Mouse (Mus musculus): ENCODE measurements around the gene Gm49336.

The Gm49336 gene

DNA sequence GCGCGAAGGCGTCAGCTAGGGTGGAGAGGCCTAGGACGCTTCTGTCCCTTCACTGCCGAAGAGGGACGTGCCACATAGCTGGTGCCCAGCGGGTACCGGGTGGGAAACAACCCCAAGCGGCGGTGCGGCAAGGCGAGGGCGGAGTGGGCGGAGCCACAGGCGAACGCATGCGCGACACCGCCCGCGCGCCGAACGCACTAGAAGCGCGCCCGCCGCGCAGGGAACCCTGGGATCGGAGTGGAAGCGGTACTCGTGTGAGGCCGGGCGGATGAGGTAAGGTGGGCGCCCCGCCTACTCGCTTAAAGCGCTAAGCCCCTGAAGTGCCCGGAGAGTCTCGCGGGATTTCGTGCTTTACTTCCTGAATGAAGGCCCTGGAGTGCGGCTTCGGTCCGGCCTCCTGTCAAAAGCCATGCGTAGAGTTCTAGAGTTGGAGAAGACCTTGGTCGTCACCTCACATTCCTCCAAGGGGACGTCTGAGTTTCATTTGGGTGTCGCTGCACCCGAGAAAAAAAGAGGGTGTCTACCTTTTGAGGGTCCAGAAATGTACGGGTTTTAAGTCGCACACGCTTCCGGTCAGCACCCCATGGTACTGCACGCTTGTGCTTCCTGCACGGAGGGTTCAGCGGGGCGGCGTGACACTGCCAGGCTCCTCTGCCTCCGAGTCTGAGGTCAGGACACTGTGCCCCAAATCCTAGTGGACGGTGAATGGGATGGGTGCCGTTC, at the start of gene Gm49336, which contains the start of gene Nupl1:
Gene Gm49336 (minus strand): TSS at position 227 of the 723 bp plus-strand sequence.
Gene Nupl1 (minus strand): TSS at position 151 of the 723 bp plus-strand sequence.
- DNase-seq (ENCODE audit: low spot score), result peak; percentile 100

DNA sequence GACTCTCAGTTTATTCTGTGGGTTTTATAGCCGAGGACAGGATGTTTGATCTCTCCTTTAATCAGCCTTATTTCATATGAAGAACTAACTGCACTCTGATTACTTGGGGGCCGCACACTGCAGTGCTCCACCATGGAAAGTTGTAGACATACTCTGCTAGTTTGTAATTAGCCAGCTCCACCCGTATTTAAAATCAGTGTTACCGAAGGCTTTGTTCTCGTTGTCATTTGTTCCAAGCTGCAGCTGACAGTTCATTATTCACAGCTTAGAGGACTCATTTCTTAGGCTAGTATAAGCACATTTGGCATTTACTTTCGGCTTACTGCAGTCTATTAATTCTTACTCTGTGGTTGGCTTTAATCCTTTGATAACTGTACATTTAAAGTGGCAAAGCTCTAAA, 49.7 kb upstream of the Gm49336 start:
- DNase-seq (ENCODE audit: low spot score), result no peak

DNA sequence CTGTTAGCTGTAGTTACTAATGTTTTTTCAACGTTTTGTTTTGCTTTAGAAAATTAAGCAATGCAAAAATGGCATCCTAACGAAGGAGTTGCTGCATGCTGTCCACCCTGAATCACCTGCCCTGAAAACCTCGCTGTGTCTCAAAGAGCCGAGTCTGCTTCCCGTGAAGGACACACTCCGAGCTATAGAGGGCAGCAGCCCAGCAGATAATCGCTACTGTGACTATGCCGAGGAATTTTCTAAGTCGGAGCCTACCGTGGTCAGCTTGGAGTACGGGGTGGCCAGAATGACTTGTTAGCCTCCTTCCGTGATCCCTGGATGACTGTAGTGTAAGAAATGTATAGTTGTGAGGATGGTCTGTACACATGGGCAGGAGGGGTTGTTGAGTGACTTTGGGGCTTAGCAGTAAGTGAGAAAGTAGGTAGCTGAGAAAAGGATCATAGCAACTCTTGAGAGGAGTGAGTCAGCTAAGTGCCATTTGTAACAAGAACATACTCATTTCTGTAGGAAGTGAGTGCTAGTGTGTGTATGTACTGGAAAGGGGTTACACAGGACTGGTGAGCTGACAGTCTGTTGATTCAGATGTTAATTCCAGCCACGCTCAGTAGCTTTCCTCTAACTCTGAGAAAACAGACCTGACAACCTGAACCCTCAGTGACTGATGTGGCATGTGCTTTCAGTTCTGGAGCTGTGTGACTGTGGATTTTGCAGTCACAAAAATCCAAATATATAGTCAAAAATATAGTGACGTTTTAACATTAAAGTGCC, 49.1 kb upstream of the Gm49336 start:
- peak; percentile 26 for DNase-seq (ENCODE audit: low spot score)

DNA sequence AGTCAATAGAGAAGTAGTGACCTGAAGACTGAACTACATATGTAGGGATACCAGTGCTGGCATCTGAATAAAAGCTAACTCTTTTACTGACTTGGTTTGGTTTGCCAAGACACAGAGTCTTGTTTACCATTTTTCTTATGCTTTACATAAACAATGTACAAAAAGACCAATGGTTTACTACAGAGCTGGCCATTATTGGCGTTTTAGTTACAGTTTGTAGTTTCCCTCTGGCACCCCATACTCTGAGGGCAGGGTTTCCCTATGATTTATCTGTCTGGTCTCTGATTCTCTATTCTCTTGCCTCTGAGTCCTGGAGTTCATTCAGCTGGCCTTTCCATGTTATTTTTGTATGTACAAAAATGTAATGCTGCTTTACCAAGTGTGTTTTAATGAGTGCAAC, 44.2 kb upstream of the Gm49336 start:
- DNase-seq (ENCODE audit: low spot score), result no peak

DNA sequence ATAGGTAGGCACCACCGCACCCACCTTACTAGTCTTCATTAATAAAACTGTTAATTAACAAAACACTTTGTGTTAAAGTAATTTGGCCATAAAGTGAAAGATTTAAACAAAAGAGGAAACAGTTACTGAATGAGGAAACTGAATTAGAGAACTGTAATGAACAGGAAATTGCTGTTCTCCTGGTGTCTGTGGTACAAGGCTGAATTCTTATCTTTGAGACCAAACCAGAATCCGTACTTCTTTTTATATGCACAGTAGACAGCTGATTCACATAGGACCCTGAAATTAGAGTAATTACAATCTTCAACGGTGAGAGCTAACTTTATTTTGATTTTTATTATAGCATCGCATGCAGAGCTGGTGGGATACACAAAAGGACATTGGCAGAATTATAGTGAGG, 39.1 kb upstream of the Gm49336 start:
- DNase-seq (ENCODE audit: low spot score), result no peak

DNA sequence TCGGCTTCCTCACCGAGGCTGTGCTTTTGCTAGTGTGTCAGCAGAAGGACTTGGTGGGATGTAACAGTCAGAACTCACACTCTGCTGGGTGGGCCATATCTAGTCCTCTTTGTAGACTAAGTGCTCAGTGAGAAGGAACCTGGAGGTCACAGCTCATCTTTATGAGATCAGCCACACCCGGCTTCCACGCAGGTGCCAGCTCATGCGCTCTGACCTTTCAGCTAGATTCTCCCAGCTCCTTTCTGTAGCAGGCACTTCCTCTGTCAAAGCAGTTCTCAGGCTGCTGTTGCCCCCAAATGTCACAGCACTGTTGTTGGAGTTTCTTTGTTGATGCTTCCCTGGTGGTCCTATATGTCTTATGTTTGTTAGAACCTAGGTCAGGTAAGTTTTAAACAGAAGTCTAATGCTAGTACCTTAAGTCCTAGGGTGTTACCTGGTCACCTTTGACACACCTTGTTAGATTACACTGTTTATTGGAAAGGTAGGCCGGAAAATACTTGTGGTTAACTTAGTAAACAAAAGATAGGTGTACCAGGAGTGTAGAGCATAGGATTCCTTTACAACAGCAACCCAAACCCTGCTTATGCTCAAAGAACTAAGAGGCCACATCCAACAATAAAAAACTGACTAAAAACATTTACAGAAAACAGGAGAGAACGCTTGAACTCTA, 35.0 kb upstream of the Gm49336 start:
- DNase-seq (ENCODE audit: low spot score), result no peak

DNA sequence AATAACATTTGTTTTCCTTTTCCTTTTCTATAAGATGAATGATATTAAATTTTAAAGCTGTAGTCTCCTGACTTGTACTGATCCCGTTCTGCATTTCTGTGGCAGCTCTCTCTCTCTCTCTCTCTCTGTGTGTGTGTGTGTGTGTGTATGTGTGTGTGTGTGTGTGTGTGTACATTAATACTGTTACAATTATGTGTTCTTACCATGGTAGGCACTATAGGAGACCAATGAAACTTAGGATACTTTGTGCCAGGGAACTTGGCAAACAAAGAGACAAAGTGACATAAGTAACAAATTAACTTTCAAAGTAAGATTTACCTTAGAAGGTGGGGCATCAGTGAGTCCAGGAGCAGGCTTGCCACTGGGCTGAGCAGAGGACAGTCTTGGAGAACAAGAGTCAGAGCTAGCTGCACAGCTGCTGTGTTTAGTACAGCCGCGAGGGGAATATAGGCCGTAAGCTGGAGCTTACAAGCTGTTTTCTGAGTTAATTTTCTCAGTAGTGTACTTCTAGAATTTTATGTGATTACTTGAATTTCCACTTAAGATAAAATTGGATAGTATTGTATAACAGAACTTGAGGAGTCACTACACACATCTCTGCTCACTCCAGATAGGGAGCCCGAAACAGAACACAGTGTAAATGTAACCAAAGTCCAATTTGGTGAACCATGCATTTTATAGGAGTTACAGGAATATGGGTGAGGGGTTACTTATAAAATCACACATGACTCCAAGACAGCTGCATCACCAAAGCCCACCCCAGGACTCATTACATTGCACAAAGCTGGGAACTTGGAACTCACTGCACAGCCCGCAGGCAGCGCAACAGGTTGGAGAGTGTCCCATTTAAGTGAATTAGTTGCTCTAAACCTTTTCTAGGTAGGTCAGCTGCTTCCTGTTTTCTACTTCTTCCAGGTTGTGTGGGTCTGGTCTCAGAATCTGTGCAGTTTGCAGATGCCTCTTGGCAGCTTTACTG, 24.3 kb upstream of the Gm49336 start:
- no peak for DNase-seq (ENCODE audit: low spot score)

DNA sequence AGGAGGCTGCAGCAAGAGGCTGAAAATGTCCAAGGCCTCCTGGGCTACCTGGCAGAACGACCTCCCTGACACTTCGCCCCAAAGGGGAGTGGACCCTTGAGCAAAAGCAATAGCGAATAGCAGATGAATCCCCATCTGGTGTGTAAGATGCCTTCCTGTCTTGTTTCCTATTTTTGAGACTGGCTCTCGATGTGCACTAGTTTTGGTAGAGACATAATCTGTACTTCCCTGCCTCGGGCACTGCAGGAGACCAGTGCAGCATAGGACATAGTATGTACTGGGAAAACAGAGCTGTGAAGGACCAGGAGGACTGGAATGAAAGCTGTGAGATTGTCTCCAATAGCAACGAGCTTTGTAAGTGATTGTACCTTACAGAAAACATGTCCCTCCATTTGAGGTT, 22.0 kb upstream of the Gm49336 start:
- no peak for DNase-seq (ENCODE audit: low spot score)

DNA sequence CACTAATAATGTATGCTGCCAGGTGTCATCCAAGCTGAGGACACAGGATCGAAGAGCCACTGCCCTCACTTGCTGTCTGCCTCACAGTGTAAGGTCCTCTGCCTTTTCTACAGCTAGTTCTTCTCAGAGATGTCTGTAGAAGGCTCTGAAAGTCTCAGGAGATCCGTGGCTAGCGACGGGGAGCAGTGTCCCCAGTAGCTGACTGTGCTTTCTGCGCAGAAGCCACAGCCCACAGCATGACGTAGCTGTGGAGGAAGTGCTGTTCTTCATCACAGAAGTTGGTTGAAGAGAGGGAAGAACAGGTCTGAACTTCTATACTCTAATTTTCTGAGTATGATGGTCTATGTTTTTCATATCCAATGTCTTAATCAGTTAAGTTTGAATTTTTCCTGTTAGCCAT, 18.0 kb upstream of the Gm49336 start:
- DNase-seq (ENCODE audit: low spot score), result no peak

DNA sequence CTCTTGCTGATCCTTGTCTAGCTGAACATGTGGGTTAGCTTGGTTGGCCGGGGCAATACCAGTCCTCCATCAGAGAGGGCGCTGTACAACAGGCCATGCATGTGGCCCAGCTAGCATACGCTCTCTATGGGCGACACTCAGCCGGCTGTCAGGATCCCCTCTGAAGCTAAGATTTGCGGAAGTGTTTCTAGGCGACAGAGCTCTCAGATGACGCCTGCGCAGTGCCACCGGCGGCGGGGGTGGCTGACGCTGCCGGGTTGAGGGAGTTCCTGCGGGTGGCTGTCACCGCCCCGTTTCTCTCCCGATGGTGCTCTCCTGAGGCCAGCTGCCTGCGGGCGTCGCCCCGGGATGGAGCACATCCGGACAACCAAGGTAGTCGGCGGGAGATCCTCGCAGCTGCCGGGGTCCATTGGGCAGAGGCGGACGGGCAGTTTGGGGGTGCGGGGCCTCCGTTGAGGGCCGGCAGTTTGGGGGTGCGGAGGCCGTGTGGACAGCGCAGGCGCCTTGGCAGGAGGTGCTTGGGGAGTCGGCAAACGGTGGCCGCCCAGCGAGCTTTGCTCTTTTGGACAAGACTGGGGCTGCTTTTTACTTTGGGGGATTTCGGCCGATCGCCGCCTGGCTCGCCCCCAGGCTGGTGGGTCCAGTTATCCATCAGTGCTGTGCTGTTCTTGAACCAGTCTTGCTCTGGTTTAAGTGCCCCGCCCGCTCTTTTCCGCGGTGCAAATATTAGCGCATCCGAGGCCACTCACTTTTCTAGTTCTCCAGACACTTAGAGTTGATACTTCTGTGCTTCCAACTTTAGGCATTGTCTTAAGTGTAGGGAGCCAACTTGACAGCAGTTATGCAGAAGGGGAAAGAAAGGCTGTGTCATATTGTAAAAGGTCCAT, 13.9 kb upstream of the Gm49336 start, which contains the start of gene Mtmr6:
Gene Mtmr6 (plus strand): TSS at position 239 of the 887 bp plus-strand sequence.
- DNase-seq (ENCODE audit: low spot score), result peak; percentile 99

DNA sequence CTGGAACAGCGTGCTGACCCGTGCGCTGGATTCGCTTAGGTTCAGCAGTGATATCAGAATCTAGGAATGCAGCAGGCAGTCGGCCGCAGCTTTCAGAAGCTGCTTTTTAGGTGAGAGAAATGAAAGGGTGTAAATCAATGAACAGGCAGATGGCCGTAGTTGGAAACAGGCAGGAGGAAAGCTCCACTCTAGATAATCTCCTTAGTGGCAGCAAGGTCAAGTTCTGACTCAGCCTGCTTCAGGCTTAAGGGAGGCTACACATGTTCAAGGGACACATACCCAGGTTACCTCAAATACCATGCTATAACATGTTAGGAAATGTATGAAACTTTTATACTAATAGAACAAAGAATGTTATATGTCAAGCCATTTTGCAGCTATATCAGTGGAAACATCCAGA, 11.0 kb upstream of the Gm49336 start:
- no peak for DNase-seq (ENCODE audit: low spot score)

DNA sequence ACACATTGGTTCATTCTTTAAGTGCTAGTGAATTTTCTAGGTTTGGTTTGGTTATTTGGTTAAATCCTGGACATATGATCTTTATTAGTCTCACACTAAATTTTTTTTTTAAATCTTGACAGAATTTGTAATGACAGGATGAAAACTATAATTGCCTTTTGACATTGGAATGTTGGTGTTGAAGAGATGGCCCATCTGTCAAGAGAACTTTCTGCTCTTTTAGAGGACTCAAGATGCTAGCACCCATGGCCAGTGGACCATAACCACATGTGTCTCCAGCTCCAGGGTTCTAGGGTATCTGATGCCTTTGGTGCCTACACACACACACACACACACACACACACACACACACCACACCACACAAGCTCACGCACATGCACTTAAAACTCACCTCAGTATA, 6.5 kb upstream of the Gm49336 start:
- no peak for DNase-seq (ENCODE audit: low spot score)

DNA sequence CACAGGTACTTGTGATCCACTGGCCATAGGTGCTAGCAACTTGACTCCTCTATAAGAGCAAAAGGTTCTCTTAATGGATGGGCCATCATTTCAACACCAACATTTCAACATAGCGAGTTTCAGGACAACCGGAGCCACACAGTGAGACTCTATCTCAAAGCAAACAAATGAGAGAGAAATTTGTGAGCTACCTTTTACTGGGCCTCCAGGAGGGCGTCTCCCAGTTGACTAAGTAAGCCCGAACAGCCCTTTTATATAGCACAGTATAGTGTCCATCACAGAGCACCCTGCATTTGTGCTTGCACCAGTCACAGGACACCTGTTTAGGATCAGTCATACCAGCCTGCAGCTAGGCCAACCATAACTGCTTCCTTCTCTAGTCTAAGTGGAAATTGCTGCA, 5.8 kb upstream of the Gm49336 start:
- no peak for DNase-seq (ENCODE audit: low spot score)

DNA sequence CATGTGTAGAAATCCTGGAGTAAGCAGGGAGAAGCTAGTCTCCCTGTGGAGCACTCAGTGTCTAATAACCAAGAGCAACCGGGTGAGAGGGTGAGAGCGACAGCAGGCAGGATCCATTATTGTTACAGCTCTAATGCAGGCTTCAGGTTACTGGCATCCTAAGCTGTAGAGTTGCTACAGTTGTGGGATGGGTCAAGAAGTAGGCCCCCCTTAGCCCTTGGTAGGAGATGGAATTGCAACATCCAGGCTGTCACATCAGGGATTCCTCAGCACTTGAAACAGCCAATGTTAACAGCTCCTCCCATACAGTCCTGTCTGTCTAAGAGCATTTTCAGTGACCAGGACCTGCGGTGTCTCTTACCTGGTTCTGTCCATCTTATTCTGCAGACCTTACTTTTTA, 5.0 kb upstream of the Gm49336 start:
- DNase-seq (ENCODE audit: low spot score), result peak; percentile 52

DNA sequence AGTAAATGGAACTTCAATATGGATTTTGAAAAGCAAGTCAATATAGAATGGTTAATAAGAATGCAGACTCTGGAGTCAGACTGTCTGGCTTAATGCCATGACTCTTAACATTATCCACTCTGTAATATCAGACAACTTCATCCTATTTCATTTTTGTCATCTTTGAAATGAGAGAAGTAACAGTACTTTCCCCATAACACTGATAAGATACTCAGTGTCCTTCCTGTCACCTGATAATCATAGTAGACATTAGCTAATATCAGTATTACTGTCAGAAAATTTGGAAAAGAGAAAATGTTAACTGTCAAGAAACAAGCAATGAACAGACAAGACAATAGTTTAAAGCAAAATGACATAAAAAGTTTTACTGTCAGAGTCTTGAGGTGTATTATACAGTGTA, 3.5 kb upstream of the Gm49336 start:
- DNase-seq (ENCODE audit: low spot score), result no peak

DNA sequence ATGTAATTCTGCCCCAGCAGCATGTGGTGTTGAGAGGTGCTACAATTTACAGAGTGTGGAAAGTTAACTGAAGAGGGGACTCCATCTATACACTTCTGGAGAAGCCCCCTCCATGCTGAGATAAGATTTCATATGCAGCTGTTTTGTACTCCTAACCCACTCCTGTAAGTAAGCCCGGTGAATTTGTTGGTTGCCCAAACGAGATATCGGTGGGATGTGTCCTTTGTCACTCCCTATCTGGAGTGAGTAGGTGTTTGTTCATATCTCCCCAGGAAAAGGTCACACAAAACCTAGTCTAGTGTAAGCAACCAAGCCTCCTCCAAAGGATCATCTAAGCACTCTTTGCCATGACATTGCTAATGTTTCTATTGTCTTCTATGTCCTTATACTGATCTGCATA, 2.2 kb upstream of the Gm49336 start:
- DNase-seq (ENCODE audit: low spot score), result no peak

DNA sequence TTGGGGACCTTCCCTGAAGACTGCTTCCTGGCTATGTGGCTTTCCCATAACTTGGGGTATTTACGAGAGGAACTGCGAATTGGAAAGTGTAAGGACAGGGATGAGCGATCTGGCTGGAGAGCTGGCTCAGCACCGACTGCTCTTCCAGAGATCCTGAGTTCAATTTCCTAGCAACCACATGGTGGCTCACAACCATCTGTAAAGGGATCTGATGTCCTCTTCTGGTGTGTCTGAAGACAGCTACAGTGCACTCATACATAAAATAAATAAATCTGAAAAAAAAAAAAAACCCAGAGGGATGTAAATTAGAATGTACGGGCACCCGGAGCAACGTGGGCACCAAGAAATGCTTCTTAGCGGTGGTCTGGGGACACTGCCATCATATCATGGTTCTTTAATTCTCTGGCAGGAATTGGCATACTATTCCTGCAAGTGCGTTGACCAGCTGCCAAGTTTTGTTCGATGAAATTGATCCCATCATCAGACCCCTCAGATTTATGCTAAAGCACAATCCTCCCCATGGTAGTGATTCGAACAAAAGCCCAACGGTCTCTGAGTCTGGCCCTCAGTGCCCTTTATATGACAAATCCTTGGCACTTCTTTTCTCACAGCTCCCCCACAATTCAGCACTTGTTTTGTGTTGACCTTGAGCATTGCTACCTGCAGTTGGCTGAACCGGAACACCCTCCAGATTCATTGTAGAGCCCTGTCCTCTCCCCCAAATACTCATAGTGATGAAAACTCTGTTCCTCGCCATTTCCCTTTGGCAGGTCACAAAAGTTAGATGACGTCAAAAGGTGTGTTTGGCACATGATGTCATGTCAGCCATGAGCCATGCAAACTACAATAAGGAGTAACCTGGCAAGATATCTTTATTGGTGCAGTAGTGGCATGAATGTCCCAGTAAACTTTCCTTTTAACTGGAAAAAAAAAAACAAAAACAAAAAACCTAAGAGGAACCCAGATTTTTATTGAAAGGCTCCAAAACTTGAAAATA, 995 bp upstream of the Gm49336 start:
- DNase-seq (ENCODE audit: low spot score), result peak; percentile 10

DNA sequence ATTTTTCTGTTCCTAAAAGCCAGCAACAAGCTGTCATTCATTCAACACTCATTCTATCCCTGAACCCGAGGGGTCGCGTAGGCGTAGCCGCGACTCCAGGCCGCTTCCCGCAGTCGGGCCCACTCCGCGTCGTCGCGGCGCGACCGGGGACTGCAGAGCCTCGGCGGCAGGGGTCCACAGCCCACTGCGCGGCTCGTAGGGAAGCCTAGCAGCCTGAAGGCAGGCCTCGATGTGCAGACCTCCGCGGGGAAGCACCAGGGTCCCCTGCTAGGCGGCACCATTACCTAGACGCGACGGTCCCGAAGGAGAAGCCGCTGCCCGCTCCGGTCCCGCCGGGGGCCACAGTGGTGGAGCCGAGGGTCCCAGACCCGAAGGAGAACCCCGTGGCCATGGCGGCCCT, 428 bp downstream of the Gm49336 start:
- peak; percentile 62 for DNase-seq (ENCODE audit: low spot score)

DNA sequence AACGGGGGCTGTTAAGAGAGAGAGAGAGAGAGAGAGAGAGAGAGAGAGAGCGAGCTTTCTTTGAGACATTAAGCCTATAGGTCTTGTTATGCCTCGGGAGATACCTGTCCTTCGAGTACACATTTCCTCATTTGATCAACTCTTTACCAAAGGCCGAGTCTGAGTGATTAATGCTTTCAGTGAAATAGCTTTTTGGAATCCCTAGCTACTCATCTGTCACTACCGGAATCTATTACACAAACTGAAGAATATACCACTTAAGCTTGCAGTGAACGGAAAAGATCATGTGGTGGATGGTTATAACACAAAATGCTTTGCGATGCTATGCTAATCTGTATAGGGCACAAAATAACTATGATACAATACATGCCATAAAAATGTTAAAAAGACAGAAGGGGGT, 941 bp downstream of the Gm49336 start:
- no peak for DNase-seq (ENCODE audit: low spot score)
